Mouse (Mus musculus) hindbrain, embryonic 12.5 days (tissue): ENCODE data around the gene G6pc2. TPM values are rescaled to one million over a fixed set of nuclear protein-coding genes. Genes with fewer than 3 reads are reported as not detected.
A peak's percentile ranks its signal among the peaks of the same experiment; 100 is the strongest.

Source experiments
- ATAC-seq: fragments of 200-750 bp; cut with Nextera tagmentation; 2 replicates; pipeline ENCODE4 v1.8.0; 2017; ENCODE audit warnings: moderate TSS enrichment; ENCODE audit not compliant: low FRiP score
- H3K27ac ChIP-seq: fragments of 300-500 bp; sonication (generic); 2 replicates; pipeline ENCODE4 v1.5.1; 2016; ENCODE audit warnings: mild to moderate bottlenecking
- H3K27me3 ChIP-seq: fragments of 300-500 bp; sonication (generic); 2 replicates; pipeline ENCODE4 v1.6.1; 2016; ENCODE audit warnings: mild to moderate bottlenecking
- H3K36me3 ChIP-seq: fragments of 300-500 bp; sonication (generic); 2 replicates; pipeline ENCODE4 v1.6.1; 2016; ENCODE audit warnings: mild to moderate bottlenecking
- H3K4me1 ChIP-seq: fragments of 300-500 bp; sonication (generic); 2 replicates; pipeline ENCODE4 v1.6.1; 2016
- H3K4me2 ChIP-seq: fragments of 300-500 bp; sonication (generic); replicated peaks from 2 replicates; pipeline ENCODE4 v1.6.1; 2016; ENCODE audit warnings: mild to moderate bottlenecking
- H3K4me3 ChIP-seq: fragments of 300-500 bp; sonication (generic); 2 replicates; pipeline ENCODE4 v1.5.1; 2016; ENCODE audit warnings: mild to moderate bottlenecking
- H3K9ac ChIP-seq: fragments of 300-500 bp; sonication (generic); 2 replicates; pipeline ENCODE4 v1.6.1; 2016; ENCODE audit warnings: mild to moderate bottlenecking, moderate library complexity
- H3K9me3 ChIP-seq: fragments of 300-500 bp; sonication (generic); replicated peaks from 2 replicates; pipeline ENCODE4 v1.6.1; 2016; ENCODE audit warnings: mild to moderate bottlenecking
- WGBS: fragments of 180-500 bp; shearing (Covaris S2); methylation state at CpG from one replicate; pipeline ENCODE4 v1.1.7; 2016; 5-methylcytosine and 5-hydroxymethylcytosine counted together
- polyA plus RNA-seq: library from polyadenylated mRNA; unstranded; fragments of >200 nt; fragmentation: Nextera tagmentation; extraction: Ambion mirVana; gene quantifications from 2 replicates; pipeline ENCODE4 v1.2.1, GENCODE M21; 2016

Gene G6pc2
- polyA plus RNA-seq, 1 experiment from 2014 or later, result 0.19 TPM

- no peaks in the 10 kb centered on the region for H3K27me3 ChIP-seq
- ATAC-seq, result no peak
- WGBS, result 66% methylated on average over 10 of the region's 10 CpGs
These were observed 1.8 kb downstream of the G6pc2 start for GRCm38 (mm10) chr2:69212652-69213051.

DNA sequence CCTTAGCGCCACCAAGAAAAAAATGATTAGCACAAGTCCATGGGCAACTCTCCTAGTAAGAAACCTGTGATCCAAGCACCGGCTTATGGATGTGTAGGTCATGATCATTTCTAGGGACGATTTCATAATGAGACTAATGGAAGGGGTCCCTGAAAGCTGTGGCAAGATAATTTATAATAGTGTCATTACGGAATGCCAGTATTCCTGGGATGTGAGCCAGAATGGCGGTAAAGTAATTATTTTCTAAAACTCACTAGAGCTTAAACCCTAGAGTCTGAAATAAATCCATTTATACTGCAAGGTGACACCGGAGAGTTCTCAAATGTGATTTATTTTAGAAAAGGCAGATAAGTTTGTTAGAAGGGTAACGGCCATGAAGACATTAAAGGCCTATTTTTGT, 4.4 kb downstream of the G6pc2 start:
- no peak overlapping the region for H3K9ac ChIP-seq
- no peak overlapping the region for H3K4me3 ChIP-seq
- H3K27ac ChIP-seq, result no peak overlapping the region
- no peak for ATAC-seq
- H3K9me3 ChIP-seq, result no peaks in the 10 kb centered on the region
- 80% methylated on average over 7 of the region's 7 CpGs for WGBS
- H3K27me3 ChIP-seq, result no peaks in the 10 kb centered on the region
- no peaks in the 10 kb centered on the region for H3K36me3 ChIP-seq
- H3K4me1 ChIP-seq, result no peaks in the 10 kb centered on the region
- H3K4me2 ChIP-seq, result no peak overlapping the region

More at GRCm38 (mm10) chr2:69212652-69213051, 1.8 kb downstream of the G6pc2 start:
- Histone ChIP-seq H3K9me3 (no peaks in the 10 kb centered on the region), H3K4me3 (no peak overlapping the region), H3K27ac (no peak overlapping the region), H3K4me1 (no peaks in the 10 kb centered on the region), H3K9ac (no peak overlapping the region), H3K36me3 (no peaks in the 10 kb centered on the region), H3K4me2 (no peak overlapping the region)

DNA sequence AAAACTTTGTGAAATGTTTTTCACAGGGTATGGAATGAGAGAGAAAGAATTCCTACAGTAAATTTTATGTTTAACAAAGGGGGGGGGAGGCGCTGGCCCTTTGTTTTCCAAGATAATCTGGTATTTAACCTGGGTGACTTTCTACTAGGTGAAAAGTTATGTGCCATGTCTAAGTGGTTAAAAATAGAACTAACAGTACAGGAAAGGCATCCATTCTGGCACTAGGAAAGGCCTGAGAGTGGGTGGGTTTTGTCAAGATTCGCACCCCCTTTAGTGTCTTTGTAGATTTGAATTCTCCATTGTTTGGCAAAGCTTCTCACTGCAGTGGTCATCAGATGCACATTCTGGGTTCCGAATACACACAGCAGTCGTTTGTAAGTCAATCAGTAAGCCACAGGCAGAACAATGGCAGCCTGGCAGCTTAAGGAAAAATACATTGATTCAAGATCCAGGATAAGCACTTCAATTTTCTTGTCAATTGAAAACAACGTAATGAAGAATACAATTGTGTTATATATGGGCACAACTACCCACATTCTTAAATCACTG, 11.1 kb downstream of the G6pc2 start:
- no peaks in the 10 kb centered on the region for H3K36me3 ChIP-seq
- H3K27me3 ChIP-seq, result no peaks in the 10 kb centered on the region
- no peaks in the 10 kb centered on the region for H3K4me1 ChIP-seq
- no peaks in the 10 kb centered on the region for H3K9me3 ChIP-seq
- no peak overlapping the region for H3K4me2 ChIP-seq
- no peak overlapping the region for H3K4me3 ChIP-seq
- H3K9ac ChIP-seq, result no peak overlapping the region
- no peak overlapping the region for H3K27ac ChIP-seq
- WGBS, result 41% methylated on average over 5 of the region's 5 CpGs
- no peak for ATAC-seq

DNA sequence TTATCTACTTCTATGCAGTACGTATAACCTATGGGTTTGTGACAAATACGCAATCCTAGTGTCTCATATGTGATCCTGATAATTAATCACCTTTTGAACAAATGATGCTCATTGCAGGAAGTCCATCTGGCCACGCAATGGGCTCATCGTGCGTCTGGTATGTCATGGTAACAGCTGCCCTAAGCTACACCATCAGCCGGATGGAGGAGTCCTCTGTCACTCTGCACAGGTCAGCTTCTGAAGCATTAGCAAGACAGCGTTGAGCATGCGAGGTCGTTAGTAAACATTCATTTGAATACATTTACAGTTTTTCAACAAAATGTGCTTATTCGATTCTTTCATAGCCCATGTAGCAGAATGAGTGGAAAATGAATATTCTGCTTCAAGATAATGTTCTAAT, 11.9 kb downstream of the G6pc2 start:
- H3K4me2 ChIP-seq, result no peak overlapping the region
- no peak overlapping the region for H3K27ac ChIP-seq
- no peak overlapping the region for H3K9ac ChIP-seq
- no peak overlapping the region for H3K4me3 ChIP-seq
- no peaks in the 10 kb centered on the region for H3K27me3 ChIP-seq
- no peaks in the 10 kb centered on the region for H3K9me3 ChIP-seq
- ATAC-seq, result no peak
- H3K36me3 ChIP-seq, result no peaks in the 10 kb centered on the region
- 70% methylated on average over 10 of the region's 10 CpGs for WGBS
- H3K4me1 ChIP-seq, result no peaks in the 10 kb centered on the region

DNA sequence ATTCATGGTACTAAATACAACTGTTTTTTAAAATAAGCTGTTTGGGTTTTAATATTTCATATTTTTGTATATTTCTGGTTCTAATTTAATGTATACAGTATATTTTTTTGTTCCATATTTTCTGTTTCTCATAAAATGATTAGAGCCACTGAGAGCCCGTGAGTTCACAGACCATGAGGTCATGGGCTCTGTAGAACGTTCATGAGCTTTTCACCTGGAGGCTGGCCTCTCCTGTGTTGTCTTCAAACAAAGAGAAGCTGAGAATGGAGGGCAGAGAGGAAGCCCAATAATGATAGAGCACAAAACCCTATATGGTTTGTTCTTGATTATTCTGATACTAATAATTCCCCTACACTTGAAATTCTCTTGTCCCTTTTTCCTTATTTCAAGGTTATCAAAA, 13.9 kb downstream of the G6pc2 start:
- WGBS, result 53% methylated on average over 2 of the region's 2 CpGs
- no peaks in the 10 kb centered on the region for H3K27me3 ChIP-seq
- ATAC-seq, result no peak

DNA sequence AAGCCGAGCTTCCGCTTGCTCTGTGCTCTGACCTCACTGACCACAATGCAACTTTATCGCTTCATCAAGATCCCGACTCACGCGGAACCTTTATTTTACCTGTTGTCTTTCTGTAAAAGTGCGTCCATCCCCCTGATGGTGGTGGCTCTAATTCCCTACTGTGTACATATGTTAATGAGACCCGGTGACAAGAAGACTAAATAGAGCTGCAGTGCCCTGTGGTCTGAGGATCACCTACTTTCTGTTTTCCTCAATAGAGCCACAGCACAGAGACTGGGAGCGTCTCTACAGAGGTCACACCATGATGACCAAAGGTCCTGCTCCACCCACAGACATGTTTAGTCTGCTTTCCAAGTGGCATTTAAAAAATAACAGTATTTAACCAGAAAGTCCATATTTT, 16.0 kb downstream of the G6pc2 start:
- H3K27ac ChIP-seq, result no peak overlapping the region
- no peaks in the 10 kb centered on the region for H3K4me1 ChIP-seq
- H3K4me3 ChIP-seq, result no peak overlapping the region
- no peak overlapping the region for H3K4me2 ChIP-seq
- H3K36me3 ChIP-seq, result no peaks in the 10 kb centered on the region
- WGBS, result 86% methylated on average over 9 of the region's 9 CpGs
- H3K9ac ChIP-seq, result no peak overlapping the region
- ATAC-seq, result no peak
- H3K27me3 ChIP-seq, result no peaks in the 10 kb centered on the region
- H3K9me3 ChIP-seq, result no peaks in the 10 kb centered on the region

More for the DNA sequence above, 13.9 kb downstream of the G6pc2 start:
- no peak overlapping the region for H3K9ac ChIP-seq
- H3K4me1 ChIP-seq, result no peaks in the 10 kb centered on the region
- no peaks in the 10 kb centered on the region for H3K36me3 ChIP-seq
- H3K9me3 ChIP-seq, result no peaks in the 10 kb centered on the region
- H3K27ac ChIP-seq, result no peak overlapping the region
- no peak overlapping the region for H3K4me3 ChIP-seq
- no peak overlapping the region for H3K4me2 ChIP-seq

DNA sequence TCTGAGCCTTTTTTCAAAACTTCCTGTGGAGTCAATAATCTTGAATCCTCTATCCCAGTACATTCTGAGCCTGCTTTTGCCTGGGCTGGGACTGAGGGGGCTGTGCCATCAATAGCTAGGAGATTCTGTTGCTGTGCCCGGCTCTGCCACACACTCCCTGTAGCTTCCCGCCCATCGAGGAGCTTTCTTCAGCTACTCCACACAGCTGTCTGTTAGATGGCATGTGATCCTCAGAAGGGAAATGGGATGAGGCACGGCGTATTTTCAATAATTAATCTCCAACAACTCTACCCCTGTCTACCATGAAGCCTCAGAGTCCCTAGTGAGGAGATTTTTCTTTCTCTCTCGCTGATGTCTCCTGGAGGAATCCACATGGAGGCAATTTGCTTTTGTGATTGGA, 17.8 kb downstream of the G6pc2 start:
- ATAC-seq, result no peak
- H3K4me1 ChIP-seq, result no peaks in the 10 kb centered on the region
- no peaks in the 10 kb centered on the region for H3K36me3 ChIP-seq
- no peak overlapping the region for H3K9ac ChIP-seq
- no peak overlapping the region for H3K27ac ChIP-seq
- H3K4me3 ChIP-seq, result no peak overlapping the region
- H3K9me3 ChIP-seq, result no peaks in the 10 kb centered on the region
- WGBS, result 72% methylated on average over 6 of the region's 6 CpGs
- H3K27me3 ChIP-seq, result no peaks in the 10 kb centered on the region
- H3K4me2 ChIP-seq, result no peak overlapping the region

DNA sequence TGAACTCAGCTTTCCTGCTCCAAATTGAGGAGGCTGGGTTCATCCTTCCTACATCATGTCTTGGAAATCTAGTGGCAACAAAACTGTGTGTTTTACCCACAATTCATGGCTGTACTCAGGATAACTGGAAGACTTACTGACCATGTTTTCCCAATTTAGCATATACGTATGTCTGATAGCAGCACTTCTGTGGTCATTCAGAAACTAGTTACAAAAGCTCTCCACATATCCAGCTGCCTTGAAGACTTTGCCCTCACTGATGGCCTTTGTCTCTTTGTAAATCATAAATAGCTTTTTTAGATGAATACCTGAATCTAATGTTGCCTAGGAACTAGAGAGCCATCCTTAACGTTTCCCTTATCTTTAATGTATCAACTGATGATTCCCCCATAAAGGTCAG, 19.3 kb downstream of the G6pc2 start:
- H3K27ac ChIP-seq, result no peak overlapping the region
- no peak for ATAC-seq
- no peaks in the 10 kb centered on the region for H3K4me1 ChIP-seq
- WGBS, result 84% methylated on average over 2 of the region's 2 CpGs
- no peaks in the 10 kb centered on the region for H3K9me3 ChIP-seq
- H3K9ac ChIP-seq, result no peak overlapping the region
- H3K4me2 ChIP-seq, result no peak overlapping the region
- H3K36me3 ChIP-seq, result no peaks in the 10 kb centered on the region
- H3K4me3 ChIP-seq, result no peak overlapping the region
- no peaks in the 10 kb centered on the region for H3K27me3 ChIP-seq

DNA sequence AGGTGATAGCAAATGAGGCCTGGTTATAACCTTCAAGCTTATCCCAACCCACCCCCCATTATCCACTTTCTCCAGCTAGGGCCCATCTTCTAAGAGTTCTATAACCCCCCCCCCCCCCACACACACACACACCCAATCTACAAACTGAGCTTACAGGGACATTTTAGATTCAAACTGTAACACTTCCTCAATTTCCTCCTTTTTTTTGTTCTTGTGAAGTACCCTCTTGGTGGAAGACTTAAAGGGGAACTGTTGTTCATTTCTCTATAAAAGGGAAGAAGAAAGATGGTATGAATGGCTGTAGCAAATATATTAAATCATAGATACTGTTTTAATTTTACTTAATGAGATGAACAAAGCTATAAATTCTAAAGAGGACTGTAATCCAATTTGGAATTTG, 21.2 kb downstream of the G6pc2 start:
- no peaks in the 10 kb centered on the region for H3K27me3 ChIP-seq
- H3K4me3 ChIP-seq, result no peak overlapping the region
- H3K4me2 ChIP-seq, result no peak overlapping the region
- no peak overlapping the region for H3K9ac ChIP-seq
- no peaks in the 10 kb centered on the region for H3K36me3 ChIP-seq
- no peak for ATAC-seq
- no peak overlapping the region for H3K27ac ChIP-seq
- no peaks in the 10 kb centered on the region for H3K9me3 ChIP-seq
- H3K4me1 ChIP-seq, result no peaks in the 10 kb centered on the region

DNA sequence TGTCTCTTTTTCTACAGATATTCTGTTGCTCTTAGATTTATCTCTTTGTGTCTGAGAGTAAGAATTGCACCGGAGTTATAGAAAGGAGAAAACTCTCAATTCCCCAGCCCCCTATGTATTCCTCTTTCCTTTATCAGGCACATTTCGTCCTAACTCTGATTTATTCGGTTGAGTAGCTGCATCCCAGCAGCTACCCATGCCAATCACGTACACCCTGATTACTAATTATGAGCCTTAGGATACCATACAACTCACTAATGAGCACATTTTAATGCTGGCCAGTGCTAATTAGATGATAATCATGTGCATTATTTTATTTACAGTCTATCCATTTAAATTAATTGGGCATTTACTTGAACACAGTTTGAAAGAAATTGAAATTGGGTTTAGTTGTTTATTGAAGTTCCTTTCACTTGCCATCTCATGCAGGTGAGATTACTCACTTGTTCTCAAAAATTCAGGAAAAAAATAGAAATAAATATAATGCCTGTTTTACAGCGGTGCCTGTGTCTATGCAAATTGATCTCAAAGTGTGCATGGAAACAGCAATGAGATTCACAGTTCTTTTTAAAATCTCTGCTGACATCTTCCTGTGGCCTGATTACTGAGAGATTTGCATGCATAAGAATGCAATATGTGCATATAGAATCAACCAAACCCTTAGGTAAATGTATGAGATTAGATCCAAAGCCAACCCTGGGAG, 24.3 kb downstream of the G6pc2 start:
- Histone ChIP-seq H3K9ac (no peak overlapping the region), H3K36me3 (no peaks in the 10 kb centered on the region), H3K27ac (no peak overlapping the region), H3K4me1 (no peaks in the 10 kb centered on the region), H3K4me3 (no peak overlapping the region), H3K4me2 (no peak overlapping the region), H3K27me3 (no peaks in the 10 kb centered on the region), H3K9me3 (no peaks in the 10 kb centered on the region)
- peak; percentile 76 for ATAC-seq
- 70% methylated on average over 5 of the region's 5 CpGs for WGBS

- Histone ChIP-seq H3K27ac (no peak overlapping the region), H3K4me2 (no peak overlapping the region), H3K36me3 (no peaks in the 10 kb centered on the region), H3K4me3 (no peak overlapping the region), H3K27me3 (no peaks in the 10 kb centered on the region), H3K9ac (no peak overlapping the region), H3K4me1 (no peaks in the 10 kb centered on the region), H3K9me3 (no peaks in the 10 kb centered on the region)
- 75% methylated on average over 9 of the region's 9 CpGs for WGBS
- no peak for ATAC-seq
These were observed 28.4 kb downstream of the G6pc2 start for GRCm38 (mm10) chr2:69239315-69239714.

DNA sequence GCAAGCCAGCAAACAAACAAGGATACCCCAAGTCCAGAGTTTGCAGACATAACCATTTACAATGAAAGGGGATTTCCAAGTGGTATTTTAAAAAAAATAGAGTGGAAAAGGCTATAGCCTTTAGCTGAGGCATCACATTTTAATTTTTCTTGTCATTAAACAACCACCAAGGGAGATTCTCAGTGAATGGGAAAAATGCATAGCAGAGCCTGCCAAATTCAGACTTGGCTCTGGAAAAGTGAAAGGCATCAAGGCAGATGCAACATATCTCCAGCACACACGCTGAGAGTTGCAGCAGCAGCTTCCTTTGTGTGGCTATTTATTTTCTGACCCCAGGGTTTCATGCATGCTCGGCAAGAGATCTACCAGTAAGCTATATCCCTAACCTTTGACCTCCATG, 34.1 kb downstream of the G6pc2 start:
- Histone ChIP-seq H3K9ac (no peak overlapping the region), H3K36me3 (no peaks in the 10 kb centered on the region), H3K4me2 (no peak overlapping the region), H3K4me1 (no peaks in the 10 kb centered on the region), H3K9me3 (no peaks in the 10 kb centered on the region), H3K4me3 (no peak overlapping the region), H3K27ac (no peak overlapping the region), H3K27me3 (no peaks in the 10 kb centered on the region)
- WGBS, result 24% methylated on average over 2 of the region's 2 CpGs
- ATAC-seq, result no peak

- H3K4me2 ChIP-seq, result no peak overlapping the region
- H3K4me1 ChIP-seq, result no peaks in the 10 kb centered on the region
- H3K9me3 ChIP-seq, result no peaks in the 10 kb centered on the region
- no peaks in the 10 kb centered on the region for H3K27me3 ChIP-seq
- 82% methylated on average over 1 of the region's 1 CpGs for WGBS
- ATAC-seq, result no peak
- H3K9ac ChIP-seq, result no peak overlapping the region
- no peak overlapping the region for H3K4me3 ChIP-seq
- H3K27ac ChIP-seq, result no peak overlapping the region
- H3K36me3 ChIP-seq, result no peaks in the 10 kb centered on the region
These were observed 36.2 kb downstream of the G6pc2 start for GRCm38 (mm10) chr2:69247081-69247480.
